Mouse (Mus musculus) G1E (cell line): ENCODE data around the gene Bex4. TPM values are rescaled to one million over a fixed set of nuclear protein-coding genes. Genes with fewer than 3 reads are reported as not detected.

Source experiments
- ATAC-seq: 2 replicates; pipeline ENCODE4 v1.8.0; 2016; ENCODE audit warnings: mild to moderate bottlenecking; ENCODE audit not compliant: insufficient number of reproducible peaks, poor library complexity, low FRiP score, severe bottlenecking; ENCODE audit errors: extremely low read depth
- DNase-seq: peaks from one replicate; pipeline ENCODE4 v3.0.0; 2012; ENCODE audit warnings: low spot score
- H3K27me3 ChIP-seq: 2 replicates; pipeline ENCODE4 v1.6.1; 2012; ENCODE audit warnings: mild to moderate bottlenecking, low read length, inconsistent platforms; ENCODE audit not compliant: insufficient read depth
- H3K36me3 ChIP-seq: replicated peaks from 2 replicates; pipeline ENCODE3; 2012; ENCODE audit warnings: mild to moderate bottlenecking, inconsistent platforms
- H3K4me1 ChIP-seq: 2 replicates; pipeline ENCODE4 v1.6.1; 2012; ENCODE audit warnings: low read depth, low read length, inconsistent platforms, mixed read lengths; ENCODE audit not compliant: insufficient read depth
- H3K4me3 ChIP-seq: 2 replicates; pipeline ENCODE4 v1.5.1; 2012; ENCODE audit warnings: low read depth, mild to moderate bottlenecking, inconsistent platforms, low read length, moderate library complexity, mixed read lengths
- H3K9me3 ChIP-seq: replicated peaks from 2 replicates; pipeline ENCODE4 v1.6.1; 2012; ENCODE audit warnings: inconsistent platforms
- CTCF ChIP-seq: IDR thresholded peaks from 2 replicates; pipeline ENCODE4 v1.5.1; 2012; ENCODE audit warnings: low read depth, low read length, inconsistent platforms, mixed read lengths
- GATA1 ChIP-seq: IDR thresholded peaks from 2 replicates; pipeline ENCODE4 v1.6.1; 2012; ENCODE audit warnings: borderline replicate concordance, low read length, inconsistent platforms, mixed read lengths
- GATA2 ChIP-seq: IDR thresholded peaks from 2 replicates; pipeline ENCODE4 v1.6.1; 2012; ENCODE audit warnings: low read depth, low read length, inconsistent platforms, borderline replicate concordance
- POLR2AphosphoS5 ChIP-seq: IDR thresholded peaks from 2 replicates; pipeline ENCODE4 v1.6.1; 2012; ENCODE audit warnings: low read depth, low read length, inconsistent platforms; ENCODE audit not compliant: insufficient replicate concordance
- TAL1 ChIP-seq: conservative IDR thresholded peaks from 2 replicates; pipeline ENCODE4 v1.6.1; 2012; ENCODE audit warnings: low read depth, low read length, inconsistent platforms, mixed read lengths
- polyA plus RNA-seq: library from polyadenylated mRNA; stranded (reverse); fragments of >175 nt; gene quantifications from 2 replicates; pipeline ENCODE4 v1.2.3, GENCODE M21; 2012
- total RNA-seq, 2 experiments: library from RNA; stranded (forward) in 1 of 2; stranded (reverse) in 1 of 2; fragments of 200-1000 nt in 1 of 2; fragments of >200 nt in 1 of 2; fragmentation: Nextera tagmentation in 1 of 2; gene quantifications; 2 replicates each; pipeline ENCODE4 v1.2.3; 2014 to 2017

The Bex4 gene
- total and polyA plus RNA-seq, 3 experiments: 15.0 to 47.9 TPM; not detected in 1

GRCm38 (mm10) chrX:136143711-136144110 lies 4.9 kb downstream of the Bex4 start:
- no peaks in the 10 kb centered on the region for H3K36me3 ChIP-seq
- ATAC-seq (no peak), DNase-seq (no peak)
- H3K9me3 ChIP-seq: no peaks in the 10 kb centered on the region
- no peak for TF ChIP-seq CTCF
- TF ChIP-seq TAL1: no peak
- TF ChIP-seq POLR2AphosphoS5: no peak
- TF ChIP-seq GATA2: no peak
- no peak for TF ChIP-seq GATA1
- no peaks in the 10 kb centered on the region for H3K4me1 ChIP-seq
- no peaks in the 10 kb centered on the region for H3K27me3 ChIP-seq
- H3K4me3 ChIP-seq: no peak overlapping the region

DNA sequence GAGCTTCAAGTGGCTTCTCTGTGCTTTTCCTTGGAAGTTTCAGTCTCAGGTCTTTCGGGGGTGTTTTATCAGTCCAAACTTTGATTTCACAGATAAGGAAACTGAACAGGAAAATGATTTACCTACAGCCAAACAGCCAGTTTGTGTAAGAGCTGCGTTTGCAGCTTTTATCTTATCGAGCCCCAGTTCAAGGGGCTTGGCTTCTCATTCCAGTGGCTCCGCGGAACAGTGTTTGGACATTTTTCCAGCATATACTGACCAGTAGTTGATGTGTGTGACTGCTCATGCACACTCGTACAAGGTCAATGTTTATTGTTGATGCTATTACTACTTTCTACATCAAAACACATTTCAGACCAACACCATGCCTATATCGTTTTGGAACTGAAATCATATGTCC lies 5.4 kb downstream of the Bex4 start:
- Histone ChIP-seq H3K27me3 (no peaks in the 10 kb centered on the region), H3K36me3 (no peaks in the 10 kb centered on the region), H3K9me3 (no peaks in the 10 kb centered on the region), H3K4me3 (no peak overlapping the region), H3K4me1 (no peaks in the 10 kb centered on the region)
- TF ChIP-seq TAL1 (no peak), GATA2 (no peak), CTCF (no peak), POLR2AphosphoS5 (no peak), GATA1 (no peak)
- ATAC-seq (no peak), DNase-seq (no peak)

DNA sequence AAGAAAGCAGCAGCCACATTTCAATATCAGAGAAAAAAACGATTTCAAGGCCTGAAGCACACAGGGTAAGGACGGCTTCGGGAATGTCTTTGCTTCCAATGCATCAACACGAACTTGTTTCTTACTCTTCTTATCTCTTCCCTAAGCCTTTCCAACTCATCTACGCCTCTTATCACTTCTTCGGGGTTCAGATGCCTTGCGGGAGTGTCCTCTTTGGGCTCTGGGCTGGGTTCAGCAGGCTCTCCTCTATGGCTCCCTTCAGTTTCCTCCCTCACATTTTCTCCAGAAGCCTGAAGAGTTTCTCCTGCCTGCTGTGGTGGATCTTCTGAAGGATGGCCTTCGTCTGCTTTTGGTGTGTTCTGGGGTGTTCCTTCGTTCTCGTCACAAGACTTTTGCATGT lies 31.8 kb downstream of the Bex4 start:
- no peaks in the 10 kb centered on the region for H3K27me3 ChIP-seq
- H3K36me3 ChIP-seq: peaks cover 5% of the 10 kb centered on the region
- peaks cover 3% of the 10 kb centered on the region; the same call in 1 of the 2 replicates for H3K4me1 ChIP-seq
- H3K9me3 ChIP-seq: no peaks in the 10 kb centered on the region
- H3K4me3 ChIP-seq: no peak overlapping the region; the same call in 1 of the 2 replicates
- TF ChIP-seq POLR2AphosphoS5: no peak
- no peak for TF ChIP-seq GATA2
- TF ChIP-seq CTCF: no peak
- TF ChIP-seq TAL1: no peak
- TF ChIP-seq GATA1: no peak
- DNase-seq (no peak), ATAC-seq (no peak)

DNA sequence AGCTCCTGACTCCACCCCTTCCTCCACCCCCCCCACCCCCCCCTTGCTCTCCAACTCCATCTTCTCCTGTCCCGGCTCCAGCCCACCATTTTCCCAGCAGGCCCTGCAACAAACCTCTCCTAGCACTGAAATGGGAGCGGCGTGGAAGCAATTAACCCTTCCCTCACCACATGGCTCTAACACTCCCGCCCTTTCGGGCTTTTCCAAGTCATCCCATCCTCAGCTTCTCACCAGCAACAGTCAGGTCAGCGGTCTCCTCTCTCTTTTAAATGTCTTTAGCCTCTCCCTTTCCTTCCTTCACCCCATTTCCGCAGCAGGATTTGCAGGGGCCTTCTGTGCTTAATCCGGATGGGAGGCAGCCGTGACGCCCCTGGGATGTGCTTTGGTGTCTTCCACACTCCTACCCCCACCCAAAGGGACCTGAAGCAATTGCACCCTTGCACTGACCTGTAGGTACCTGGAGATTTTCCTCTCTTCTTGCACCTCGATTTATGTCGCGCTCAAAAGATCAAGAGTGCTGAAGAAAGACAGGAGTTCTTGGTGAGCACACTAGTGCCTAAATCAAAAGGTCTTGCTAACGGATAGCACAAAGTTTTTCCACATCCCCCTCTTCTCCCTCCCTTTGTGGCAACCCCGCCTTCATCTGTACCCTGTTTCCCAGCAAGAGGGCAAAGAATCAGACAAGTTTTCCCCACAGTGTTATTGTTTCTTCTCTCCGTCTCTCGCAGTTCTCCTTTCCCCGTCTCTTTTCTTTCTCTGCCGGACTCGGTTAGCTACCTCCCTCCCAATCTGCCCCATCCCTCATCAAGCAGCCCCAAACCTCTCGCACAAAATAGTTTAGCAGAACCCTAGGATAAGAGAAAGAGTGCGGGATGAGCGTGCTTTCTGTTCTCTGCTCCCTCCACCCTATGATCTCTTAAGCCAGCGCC lies 32.7 kb downstream of the Bex4 start:
- Histone ChIP-seq H3K4me3 (peak overlapping the region; percentile 71), H3K36me3 (peaks cover 5% of the 10 kb centered on the region), H3K9me3 (no peaks in the 10 kb centered on the region), H3K4me1 (peaks cover 3% of the 10 kb centered on the region; the same call in 1 of the 2 replicates), H3K27me3 (no peaks in the 10 kb centered on the region)
- ATAC-seq (no peak), DNase-seq (peak; percentile 1)
- TF ChIP-seq TAL1 (no peak), POLR2AphosphoS5 (no peak), GATA2 (no peak), GATA1 (no peak), CTCF (no peak)

DNA sequence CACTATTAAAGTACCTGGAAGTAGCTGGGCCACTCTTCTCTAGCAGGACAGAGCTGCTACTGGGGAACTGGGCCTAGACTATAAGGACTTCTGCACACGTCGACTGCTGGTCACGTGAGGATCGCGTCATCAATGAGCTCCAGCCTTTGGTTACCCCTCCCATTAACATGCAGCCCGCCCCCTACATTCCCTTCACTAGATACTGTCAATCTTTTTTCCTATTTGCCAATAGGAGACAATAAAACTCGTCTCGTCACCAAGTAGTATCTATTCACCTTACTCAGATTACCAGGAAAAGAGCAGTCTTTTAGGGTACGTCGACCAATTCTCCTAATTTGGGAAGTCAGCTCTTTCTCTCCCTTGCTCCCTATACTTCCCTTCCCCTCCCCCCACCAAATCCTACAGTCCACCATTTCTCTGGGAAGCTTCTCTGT lies 33.3 kb downstream of the Bex4 start, which contains the start of gene Tceal8:
Tceal8 (minus strand) TSS at position 225 of the 434 bp plus-strand sequence.
- Histone ChIP-seq H3K36me3 (peaks cover 5% of the 10 kb centered on the region), H3K9me3 (no peaks in the 10 kb centered on the region), H3K4me1 (peaks cover 3% of the 10 kb centered on the region; the same call in 1 of the 2 replicates), H3K4me3 (peak within 1 kb of the TSS; percentile 71), H3K27me3 (no peaks in the 10 kb centered on the region)
- DNase-seq (peak; percentile 43), ATAC-seq (peak; percentile 96)
- TF ChIP-seq GATA1: no peak
- TF ChIP-seq POLR2AphosphoS5: no peak
- no peak for TF ChIP-seq TAL1
- TF ChIP-seq CTCF: no peak
- no peak for TF ChIP-seq GATA2

GRCm38 (mm10) chrX:136172786-136173185 lies 34.0 kb downstream of the Bex4 start:
- TF ChIP-seq GATA2 (no peak), GATA1 (no peak), CTCF (no peak), POLR2AphosphoS5 (no peak), TAL1 (no peak)
- Histone ChIP-seq H3K4me1 (peaks cover 3% of the 10 kb centered on the region; the same call in 1 of the 2 replicates), H3K27me3 (no peaks in the 10 kb centered on the region), H3K9me3 (no peaks in the 10 kb centered on the region), H3K36me3 (peaks cover 5% of the 10 kb centered on the region), H3K4me3 (no peak overlapping the region; the same call in 1 of the 2 replicates)
- no peak for ATAC-seq
- no peak for DNase-seq
